Mouse (Mus musculus) subcutaneous adipose tissue, adult 2 months (tissue): ENCODE measurements around the gene Gpx6. TPM values are rescaled to one million over a fixed set of nuclear protein-coding genes. Genes with fewer than 3 reads are reported as not detected.

Source experiments
- polyA plus RNA-seq: library from polyadenylated mRNA; depleted of rRNA; stranded (reverse); fragments of >200 nt; gene quantifications from 2 replicates; pipeline ENCODE4 v1.2.3, GENCODE M21; 2012; ENCODE audit warnings: low replicate concordance; rRNA removed

Gene Gpx6
- polyA plus RNA-seq, result not detected in 2 replicates

DNA sequence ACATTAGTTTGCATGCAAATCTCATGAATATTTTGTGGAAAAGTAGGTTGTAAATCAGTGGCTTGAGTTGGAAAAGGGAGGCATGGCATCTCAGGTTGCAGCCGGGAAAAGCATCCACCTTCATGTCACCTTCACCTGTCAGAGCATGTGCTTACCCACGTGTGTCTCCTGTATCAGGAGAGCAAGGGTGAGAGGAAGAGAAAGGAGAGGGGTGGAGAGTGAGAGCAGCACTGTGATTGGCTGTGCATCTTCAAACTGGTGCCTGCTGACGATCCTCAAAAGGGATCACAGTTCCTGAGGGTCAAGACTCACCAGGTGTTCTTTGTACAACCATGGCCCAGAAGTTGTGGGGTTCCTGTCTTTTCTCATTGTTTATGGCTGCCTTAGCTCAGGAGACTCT lies at the start of gene Gpx6:
Gene Gpx6, plus strand, starts transcription at position 200 of the 400 bp plus-strand sequence.

GRCm38 (mm10) chr13:21292631-21293030 lies 19.3 kb upstream of the Gpx6 start, which contains the start of gene Gpx5:
Gpx5 (minus strand) TSS chr13:21292731.

DNA sequence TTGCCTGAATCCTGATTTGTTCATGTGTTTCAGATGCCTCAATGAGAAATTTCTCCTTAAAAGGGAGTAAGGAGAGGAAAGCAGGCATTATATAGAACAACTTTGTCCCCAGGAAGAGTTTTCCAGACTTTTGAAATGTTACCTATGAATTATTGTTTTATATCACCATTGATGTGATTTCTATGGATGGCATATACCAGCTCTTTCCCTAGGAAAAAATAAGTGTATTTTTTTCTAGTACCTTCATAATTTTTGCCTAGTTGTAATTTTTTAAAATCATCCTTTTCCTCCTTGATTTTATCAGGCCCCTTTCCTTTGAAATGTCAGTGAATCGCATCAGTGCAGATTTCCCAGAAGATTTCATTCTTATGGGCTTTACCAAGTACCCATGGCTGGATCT lies 34.7 kb downstream of the Gpx6 start, which contains the start of gene Olfr1367:
Gene Olfr1367, plus strand, starts transcription at position 301 of the 400 bp plus-strand sequence.

GRCm38 (mm10) chr13:21362621-21363248 lies 50.8 kb downstream of the Gpx6 start, which contains the start of gene Zscan12:
Zscan12 (plus strand) TSS chr13:21362820.

Other genes with a start within 250 kb of the Gpx6 start
- gene Olfr1370, start 237.2 kb upstream of the Gpx6 start, polyA plus RNA-seq, result not detected in 2 replicates
- gene Olfr1369-ps1, start 200.6 kb upstream of the Gpx6 start, polyA plus RNA-seq, result not detected in 2 replicates
- not detected in 2 replicates for gene Olfr263, start 182.5 kb upstream of the Gpx6 start, polyA plus RNA-seq
- not detected in 2 replicates for gene Olfr1368, start 166.3 kb upstream of the Gpx6 start, polyA plus RNA-seq
- gene Trim27, start 132.7 kb upstream of the Gpx6 start, polyA plus RNA-seq, result 22.1 and 55.9 TPM in 2 replicates
- 1.5 and 7.6 TPM in 2 replicates for gene Gpx5, start 19.4 kb upstream of the Gpx6 start, polyA plus RNA-seq
- gene Olfr1367, start 34.8 kb downstream of the Gpx6 start, polyA plus RNA-seq, result not detected in 2 replicates
- 2.0 and 2.8 TPM in 2 replicates for gene Zscan12, start 50.7 kb downstream of the Gpx6 start, polyA plus RNA-seq
- gene Zkscan3, start 90.6 kb downstream of the Gpx6 start, polyA plus RNA-seq, result 30.6 and 33.3 TPM in 2 replicates
- gene Pgbd1, start 128.9 kb downstream of the Gpx6 start, polyA plus RNA-seq, result 0.10 and 0.62 TPM in 2 replicates
- 24.0 and 27.9 TPM in 2 replicates for gene Zscan26, start 141.6 kb downstream of the Gpx6 start, polyA plus RNA-seq
- gene Nkapl, start 156.4 kb downstream of the Gpx6 start, polyA plus RNA-seq, result 0.72 and 1.1 TPM in 2 replicates
- 2.1 and 2.2 TPM in 2 replicates for gene Zkscan4, start 166.8 kb downstream of the Gpx6 start, polyA plus RNA-seq
- not detected in 2 replicates for gene Gm10065, start 167.3 kb downstream of the Gpx6 start, polyA plus RNA-seq
- gene AK157302, start 183.1 kb downstream of the Gpx6 start, polyA plus RNA-seq, result 0.24 and 0.27 TPM in 2 replicates
- gene Gm11273, start 189.3 kb downstream of the Gpx6 start, polyA plus RNA-seq, result 17.1 and 26.1 TPM in 2 replicates
- 4.9 and 7.2 TPM in 2 replicates for gene Zkscan8, start 219.0 kb downstream of the Gpx6 start, polyA plus RNA-seq
- gene Olfr1366, start 230.7 kb downstream of the Gpx6 start, polyA plus RNA-seq, result not detected in 2 replicates
- gene Olfr1535, start 247.8 kb downstream of the Gpx6 start, polyA plus RNA-seq, result not detected in 2 replicates